Mouse (Mus musculus): Measurements from ENCODE around the gene Dtymk.
"Not testable (repeated sequence)": the region's sequence is repeated elsewhere in the genome, so short reads cannot be mapped to it uniquely, and the experiment has no call there.

Gene Dtymk

GRCm38 (mm10) chr1:93810011-93810410 lies 8.3 kb upstream of the Dtymk start:
- in situ Hi-C loops (cut with MboI; ENCODE audit: unreplicated experiment in 2 of 2) = loop anchor here (25.0 kb wide), 2 partner anchors 323 to 873 kb away; partner anchors contain the start of genes Hdlbp (in 2 of the 2) and Capn10 (in 1 of the 2)

- in situ Hi-C loops (cut with MboI; ENCODE audit: unreplicated experiment in 2 of 2) = loop anchor here (10.0 to 25.0 kb wide), 3 partner anchors 54 to 872 kb away; partner anchors contain the start of genes Hdlbp (in 2 of the 2), Atg4b (in 1 of the 2), Capn10 (in 1 of the 2) and Thap4 (in 1 of the 2)
Measured at GRCm38 (mm10) chr1:93808871-93809270, 7.1 kb upstream of the Dtymk start.

GRCm38 (mm10) chr1:93805221-93805951 lies 3.7 kb upstream of the Dtymk start:
- in situ Hi-C loops (cut with MboI; ENCODE audit: unreplicated experiment in 2 of 2) = loop anchor here (10.0 to 25.0 kb wide), 3 partner anchors 51 to 868 kb away; partner anchors contain the start of genes Hdlbp (in 2 of the 2), Atg4b (in 1 of the 2), Capn10 (in 1 of the 2) and Thap4 (in 1 of the 2)

GRCm38 (mm10) chr1:93804818-93805217 lies 3.1 kb upstream of the Dtymk start:
- in situ Hi-C loops (cut with MboI; ENCODE audit: unreplicated experiment in 2 of 2) = loop anchor here (10.0 to 25.0 kb wide), 3 partner anchors 50 to 868 kb away; partner anchors contain the start of genes Hdlbp (in 2 of the 2), Atg4b (in 1 of the 2), Capn10 (in 1 of the 2) and Thap4 (in 1 of the 2)

- in situ Hi-C loops (cut with MboI; ENCODE audit: unreplicated experiment in 2 of 2) = loop anchor here (10.0 to 25.0 kb wide), 3 partner anchors 49 to 867 kb away; partner anchors contain the start of genes Hdlbp (in 2 of the 2), Atg4b (in 1 of the 2), Capn10 (in 1 of the 2) and Thap4 (in 1 of the 2)
Measured at GRCm38 (mm10) chr1:93803556-93804507, 2.1 kb upstream of the Dtymk start, which contains the start of gene Ing5. TSS of gene Ing5 (plus strand) at chr1:93803965.

- in situ Hi-C loops (cut with MboI; ENCODE audit: unreplicated experiment in 2 of 2) = loop anchor here (10.0 to 25.0 kb wide), 3 partner anchors 48 to 865 kb away; partner anchors contain the start of genes Hdlbp (in 2 of the 2), Atg4b (in 1 of the 2), Capn10 (in 1 of the 2) and Thap4 (in 1 of the 2)
Measured at GRCm38 (mm10) chr1:93802771-93803170, 1.0 kb upstream of the Dtymk start.

GRCm38 (mm10) chr1:93800670-93801503 lies 847 bp downstream of the Dtymk start:
- in situ Hi-C loops (cut with MboI; ENCODE audit: unreplicated experiment in 2 of 2) = loop anchor here (10.0 to 25.0 kb wide), 3 partner anchors 46 to 864 kb away; partner anchors contain the start of genes Hdlbp (in 2 of the 2), Atg4b (in 1 of the 2), Capn10 (in 1 of the 2) and Thap4 (in 1 of the 2)

- in situ Hi-C loops (cut with MboI; ENCODE audit: unreplicated experiment in 2 of 2) = loop anchor here in 1 of 2 experiments (10.0 kb wide), 1 partner anchor 131 kb away; no protein-coding TSS in a partner anchor
Measured at GRCm38 (mm10) chr1:93795886-93796285, 5.8 kb downstream of the Dtymk start.

- in situ Hi-C loops (cut with MboI; ENCODE audit: unreplicated experiment in 2 of 2) = loop anchor here in 1 of 2 experiments (10.0 kb wide), 1 partner anchor 130 kb away; no protein-coding TSS in a partner anchor
Measured at GRCm38 (mm10) chr1:93794526-93794925, 7.2 kb downstream of the Dtymk start.

GRCm38 (mm10) chr1:93786912-93787311 lies 14.8 kb downstream of the Dtymk start:
- in situ Hi-C loops (cut with MboI; ENCODE audit: unreplicated experiment in 2 of 2) = no loop called here

- in situ Hi-C loops (cut with MboI; ENCODE audit: unreplicated experiment in 2 of 2) = no loop called here
Measured at GRCm38 (mm10) chr1:93776686-93777085, 25.0 kb downstream of the Dtymk start.

GRCm38 (mm10) chr1:93769901-93770300 lies 31.8 kb downstream of the Dtymk start:
- in situ Hi-C loops (cut with MboI; ENCODE audit: unreplicated experiment in 2 of 2) = no loop called here

- in situ Hi-C loops (cut with MboI; ENCODE audit: unreplicated experiment in 2 of 2) = no loop called here
Measured at GRCm38 (mm10) chr1:93767600-93767999, 34.1 kb downstream of the Dtymk start.

- in situ Hi-C loops (cut with MboI; ENCODE audit: unreplicated experiment in 2 of 2) = no loop called here
Measured at GRCm38 (mm10) chr1:93764871-93765591, 36.7 kb downstream of the Dtymk start.

- in situ Hi-C loops (cut with MboI; ENCODE audit: unreplicated experiment in 2 of 2) = not testable (repeated sequence)
Measured at GRCm38 (mm10) chr1:93763531-93763930, 38.2 kb downstream of the Dtymk start.

GRCm38 (mm10) chr1:93760076-93760475 lies 41.7 kb downstream of the Dtymk start:
- in situ Hi-C loops (cut with MboI; ENCODE audit: unreplicated experiment in 2 of 2) = no loop called here

GRCm38 (mm10) chr1:93756154-93756553 lies 45.6 kb downstream of the Dtymk start:
- in situ Hi-C loops (cut with MboI; ENCODE audit: unreplicated experiment in 2 of 2) = loop anchor here in 1 of 2 experiments (10.0 kb wide), 1 partner anchor 49 kb away; the partner anchor contains the start of genes Dtymk and Ing5

GRCm38 (mm10) chr1:93755618-93756017 lies 46.1 kb downstream of the Dtymk start:
- in situ Hi-C loops (cut with MboI; ENCODE audit: unreplicated experiment in 2 of 2) = loop anchor here in 1 of 2 experiments (10.0 kb wide), 1 partner anchor 49 kb away; the partner anchor contains the start of genes Dtymk and Ing5

Data from v-Abl transformed pro-B cells (cell line).